Mouse (Mus musculus): ENCODE measurements around the gene Hk1.

DNA sequence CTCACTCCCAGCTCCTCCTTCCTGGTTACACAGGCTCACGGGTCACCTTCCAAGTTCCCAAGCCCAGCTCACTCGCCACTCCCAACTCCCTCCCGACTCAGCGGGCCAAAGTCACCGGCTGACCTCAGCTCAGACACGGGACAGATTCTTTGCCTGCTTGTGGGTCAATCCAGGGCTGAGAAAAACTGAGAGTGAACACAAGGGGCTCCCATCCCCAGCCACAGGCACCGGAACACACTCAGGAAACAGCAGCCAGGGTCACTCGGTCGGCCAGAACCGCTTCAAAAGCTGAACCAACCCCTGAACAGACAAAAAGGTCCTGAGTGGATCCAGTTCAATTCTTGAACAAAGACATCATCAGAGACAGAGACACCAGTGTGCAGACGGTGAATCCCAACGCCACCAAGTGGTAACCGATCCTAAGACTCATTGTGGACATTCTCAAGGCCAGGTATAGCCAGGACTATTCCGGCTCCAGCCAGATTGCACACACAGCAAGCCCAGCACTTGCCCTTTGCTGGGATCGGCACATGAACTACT lies 65.8 kb downstream of the Hk1 start:
- no peak for TF ChIP-seq POLR2A (IDR thresholded peaks at IDR 0.05; ENCODE audit: low read depth, low read length)
- TF ChIP-seq CTCF (IDR thresholded peaks at IDR 0.05; ENCODE audit: extremely low read depth, insufficient read length, insufficient replicate concordance, low read depth, low read length), result no peak

Measured in small intestine, adult 2 months (tissue).